Mouse (Mus musculus): ENCODE measurements at regions not wholly inside any gene's neighbourhood (a gene's known extent, or its start where the extent isn't known, plus 50 kb on each side); places are given as distances from the start of the nearest gene placed in this dataset.

GRCm38 (mm10) chr3:81377466-81377865 is 341.2 kb downstream of the Pdgfc start:
- H3K27me3 ChIP-seq: no peaks in the 10 kb centered on the region

GRCm38 (mm10) chr3:81379362-81379761 is 343.1 kb downstream of the Pdgfc start:
- H3K27ac ChIP-seq: no peak overlapping the region
- H3K36me3 ChIP-seq: no peaks in the 10 kb centered on the region
- 72% methylated on average over 1 of the region's 1 CpGs for WGBS
- H3K4me2 ChIP-seq (replicated peaks): no peak overlapping the region
- no peaks in the 10 kb centered on the region for H3K27me3 ChIP-seq
- H3K4me1 ChIP-seq: no peaks in the 10 kb centered on the region
- no peak overlapping the region for H3K4me3 ChIP-seq
- H3K9ac ChIP-seq: no peak overlapping the region
- H3K9me3 ChIP-seq: no peaks in the 10 kb centered on the region
- no peak for ATAC-seq (ENCODE audit: insufficient number of reproducible peaks, insufficient read depth, low FRiP score, low TSS enrichment)

More at GRCm38 (mm10) chr3:81377466-81377865, 341.2 kb downstream of the Pdgfc start:
- H3K9me3 ChIP-seq: no peaks in the 10 kb centered on the region
- H3K36me3 ChIP-seq: no peaks in the 10 kb centered on the region
- no peaks in the 10 kb centered on the region for H3K4me1 ChIP-seq
- no peak overlapping the region for H3K4me2 ChIP-seq (replicated peaks)
- no peak for ATAC-seq (ENCODE audit: insufficient number of reproducible peaks, insufficient read depth, low FRiP score, low TSS enrichment)
- H3K9ac ChIP-seq: no peak overlapping the region
- WGBS: 28% methylated on average over 3 of the region's 3 CpGs
- no peak overlapping the region for H3K27ac ChIP-seq
- H3K4me3 ChIP-seq: no peak overlapping the region

GRCm38 (mm10) chr3:81386931-81387330 is 350.7 kb downstream of the Pdgfc start:
- H3K36me3 ChIP-seq: no peaks in the 10 kb centered on the region
- H3K27me3 ChIP-seq: no peaks in the 10 kb centered on the region
- peak overlapping the region; percentile 23 for H3K4me2 ChIP-seq (replicated peaks)
- no peak overlapping the region for H3K9ac ChIP-seq
- no peak overlapping the region for H3K27ac ChIP-seq
- no peak for ATAC-seq (ENCODE audit: insufficient number of reproducible peaks, insufficient read depth, low FRiP score, low TSS enrichment)
- 28% methylated on average over 14 of the region's 14 CpGs for WGBS
- no peak overlapping the region for H3K4me3 ChIP-seq
- H3K9me3 ChIP-seq: no peaks in the 10 kb centered on the region
- H3K4me1 ChIP-seq: no peaks in the 10 kb centered on the region

- 53% methylated on average over 4 of the region's 4 CpGs for whole genome bisulfite sequencing
- no peak overlapping the region for H3K27ac ChIP-seq
Observed at GRCm38 (mm10) chr3:81387634-81388033, 351.4 kb downstream of the Pdgfc start.

DNA sequence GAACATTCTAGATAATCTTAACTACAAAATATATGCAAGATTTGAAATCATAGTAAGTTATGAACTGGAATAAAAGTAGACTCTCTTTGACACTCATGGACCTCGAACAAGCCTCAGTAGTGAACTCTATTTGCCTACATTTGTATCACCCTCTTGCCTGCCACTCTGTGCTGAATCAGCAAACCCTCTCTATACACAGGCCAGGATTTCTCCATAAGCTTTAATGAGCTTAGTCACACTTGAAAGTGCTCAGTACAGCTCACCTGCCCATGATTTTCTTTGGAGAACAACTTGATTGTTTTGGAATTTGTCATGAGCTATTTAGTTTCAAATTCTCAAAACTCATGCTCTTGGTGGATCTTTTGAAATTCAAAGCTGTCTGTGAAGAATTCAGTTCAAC is 361.0 kb downstream of the Pdgfc start:
- H3K4me2 ChIP-seq (replicated peaks): no peak overlapping the region
- ATAC-seq (ENCODE audit: insufficient number of reproducible peaks, insufficient read depth, low FRiP score, low TSS enrichment): no peak
- WGBS: 75% methylated on average over 1 of the region's 1 CpGs
- no peaks in the 10 kb centered on the region for H3K9me3 ChIP-seq
- no peaks in the 10 kb centered on the region for H3K27me3 ChIP-seq
- H3K4me1 ChIP-seq: no peaks in the 10 kb centered on the region
- H3K36me3 ChIP-seq: no peaks in the 10 kb centered on the region
- no peak overlapping the region for H3K27ac ChIP-seq
- H3K4me3 ChIP-seq: no peak overlapping the region
- no peak overlapping the region for H3K9ac ChIP-seq

More at GRCm38 (mm10) chr3:81387634-81388033, 351.4 kb downstream of the Pdgfc start:
- H3K9ac ChIP-seq: no peak overlapping the region
- no peaks in the 10 kb centered on the region for H3K27me3 ChIP-seq
- no peak for ATAC-seq (ENCODE audit: insufficient number of reproducible peaks, insufficient read depth, low FRiP score, low TSS enrichment)
- no peak overlapping the region for H3K4me3 ChIP-seq
- no peaks in the 10 kb centered on the region for H3K4me1 ChIP-seq
- no peaks in the 10 kb centered on the region for H3K9me3 ChIP-seq
- H3K4me2 ChIP-seq (replicated peaks): no peak overlapping the region
- H3K36me3 ChIP-seq: no peaks in the 10 kb centered on the region

DNA sequence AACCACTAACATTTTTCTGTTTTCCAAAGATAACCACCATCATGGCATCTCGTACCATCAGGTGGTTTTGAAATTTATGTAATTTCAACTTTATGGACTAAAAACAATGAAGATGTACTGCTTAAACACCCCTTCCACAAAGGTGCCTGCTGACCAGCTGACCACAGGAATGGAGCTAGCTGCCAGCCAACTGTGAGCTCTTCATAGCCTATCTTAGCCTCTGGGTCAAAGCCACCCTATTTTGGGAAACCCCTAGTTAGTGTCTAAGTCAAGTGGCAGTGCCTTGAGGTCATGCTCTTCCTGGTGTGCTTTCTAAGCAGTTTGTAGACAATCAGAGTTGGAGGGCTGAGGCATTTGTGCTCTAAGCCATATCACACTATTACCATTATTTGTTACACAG is 364.8 kb downstream of the Pdgfc start:
- no peaks in the 10 kb centered on the region for H3K4me1 ChIP-seq
- H3K27ac ChIP-seq: no peak overlapping the region
- H3K27me3 ChIP-seq: no peaks in the 10 kb centered on the region
- ATAC-seq (ENCODE audit: insufficient number of reproducible peaks, insufficient read depth, low FRiP score, low TSS enrichment): no peak
- H3K4me3 ChIP-seq: no peak overlapping the region
- WGBS: 86% methylated on average over 1 of the region's 1 CpGs
- H3K9ac ChIP-seq: no peak overlapping the region
- H3K9me3 ChIP-seq: no peaks in the 10 kb centered on the region
- no peaks in the 10 kb centered on the region for H3K36me3 ChIP-seq
- no peak overlapping the region for H3K4me2 ChIP-seq (replicated peaks)

DNA sequence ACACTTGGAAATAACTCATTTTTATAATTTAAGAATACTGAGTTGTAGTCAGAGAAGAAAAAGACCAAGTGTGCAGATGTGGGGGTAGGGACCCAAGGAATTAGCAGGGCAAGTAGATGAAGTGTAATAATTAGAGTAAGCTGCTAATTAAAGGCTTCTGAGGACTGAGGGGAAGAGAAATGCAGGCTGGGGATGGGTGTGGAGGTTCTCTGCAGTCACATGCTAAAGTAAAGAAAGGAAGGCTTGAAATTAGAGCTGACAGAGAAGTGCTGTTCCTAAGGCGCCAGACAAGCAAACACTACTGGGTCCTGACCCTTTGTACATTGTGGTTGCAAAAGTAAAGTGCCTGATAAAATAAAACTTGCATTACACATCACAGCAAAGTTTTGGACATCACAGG is 372.7 kb downstream of the Pdgfc start:
- no peaks in the 10 kb centered on the region for H3K9me3 ChIP-seq
- H3K27me3 ChIP-seq: no peaks in the 10 kb centered on the region
- ATAC-seq (ENCODE audit: insufficient number of reproducible peaks, insufficient read depth, low FRiP score, low TSS enrichment): no peak
- no peaks in the 10 kb centered on the region for H3K4me1 ChIP-seq
- H3K36me3 ChIP-seq: no peaks in the 10 kb centered on the region
- no peak overlapping the region for H3K27ac ChIP-seq
- whole genome bisulfite sequencing: 27% methylated on average over 1 of the region's 1 CpGs
- H3K4me3 ChIP-seq: no peak overlapping the region
- H3K4me2 ChIP-seq (replicated peaks): no peak overlapping the region
- H3K9ac ChIP-seq: no peak overlapping the region

GRCm38 (mm10) chr3:81421875-81422274 is 385.7 kb downstream of the Pdgfc start:
- no peak overlapping the region for H3K4me2 ChIP-seq (replicated peaks)
- no peaks in the 10 kb centered on the region for H3K36me3 ChIP-seq
- no peaks in the 10 kb centered on the region for H3K9me3 ChIP-seq
- no peak overlapping the region for H3K4me3 ChIP-seq
- H3K27ac ChIP-seq: no peak overlapping the region
- no peak for ATAC-seq (ENCODE audit: insufficient number of reproducible peaks, insufficient read depth, low FRiP score, low TSS enrichment)
- no peaks in the 10 kb centered on the region for H3K4me1 ChIP-seq
- 48% methylated on average over 1 of the region's 1 CpGs for WGBS
- no peak overlapping the region for H3K9ac ChIP-seq
- no peaks in the 10 kb centered on the region for H3K27me3 ChIP-seq

DNA sequence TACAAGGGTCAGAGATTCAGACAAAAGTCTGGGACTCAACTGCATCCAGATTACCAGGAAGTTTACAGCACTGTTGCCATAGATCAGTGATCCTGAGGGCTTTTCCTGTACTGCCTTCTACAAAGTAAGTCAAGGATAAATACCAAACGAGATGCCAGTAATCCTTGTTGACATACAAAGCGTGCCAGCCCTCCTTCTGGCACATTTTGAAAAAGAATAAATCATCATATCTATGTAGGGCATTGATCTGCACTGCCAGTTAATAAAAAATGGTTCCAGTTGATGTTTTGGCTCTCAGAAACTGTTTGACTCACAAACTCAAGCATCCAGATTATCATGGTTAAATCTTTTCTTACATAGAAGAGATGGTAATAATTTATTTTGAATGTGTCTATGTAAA is 390.5 kb downstream of the Pdgfc start:
- no peak for ATAC-seq (ENCODE audit: insufficient number of reproducible peaks, insufficient read depth, low FRiP score, low TSS enrichment)
- Histone ChIP-seq H3K9ac (no peak overlapping the region), H3K4me1 (no peaks in the 10 kb centered on the region), H3K4me3 (no peak overlapping the region), H3K27me3 (no peaks in the 10 kb centered on the region), H3K36me3 (no peaks in the 10 kb centered on the region), H3K27ac (no peak overlapping the region), H3K9me3 (no peaks in the 10 kb centered on the region), H3K4me2 (replicated peaks) (no peak overlapping the region)
- WGBS: 51% methylated on average over 2 of the region's 2 CpGs
